Mouse (Mus musculus): ENCODE measurements around the gene Surf1. TPM values are rescaled to one million over a fixed set of nuclear protein-coding genes. Genes with fewer than 3 reads are reported as not detected.
A peak's percentile ranks its signal among the peaks of the same experiment; 100 is the strongest.

Surf1 gene
- total RNA-seq (2012; rRNA removed), result 52.1 and 56.5 TPM in 2 replicates
- polyA plus RNA-seq (2012; ENCODE audit: insufficient read depth in 1 of 2, insufficient read length in 2 of 2, low read depth in 1 of 2, low replicate concordance in 2 of 2, missing spikeins in 1 of 2), result 10 to 100 TPM in 1 of 2 experiments, not detected in 1; 74.8 TPM

GRCm38 (mm10) chr2:26915927-26916728, at the start of gene Surf1, which contains the start of gene Surf2:
TSS of gene Surf1 (minus strand) at chr2:26916530.
TSS of gene Surf2 (plus strand) at chr2:26916367.
- Histone ChIP-seq H3K79me2 (ENCODE audit: control insufficient read depth, insufficient read depth, low read length, poor library complexity) (peaks cover 59% of the 10 kb centered on the region), H3K36me3 (ENCODE audit: control insufficient read depth in 1 of 2, insufficient read depth in 2 of 2, low read length in 2 of 2) (peaks cover 5 to 18% of the 10 kb centered on the region in 2 experiments; a peak in 3 of 4 replicates), H3K4me3 (ENCODE audit: control insufficient read depth in 1 of 2, insufficient read depth in 1 of 2, low read depth in 2 of 2, low read length in 2 of 2) (peak within 1 kb of the TSS; percentile 76 to 92), H3K27ac (ENCODE audit: control insufficient read depth, low read depth, low read length) (peak within 1 kb of the TSS; percentile 67), H3K9ac (ENCODE audit: control insufficient read depth, low read depth, low read length, poor library complexity, severe bottlenecking) (peak within 1 kb of the TSS; percentile 89), H3K4me1 (ENCODE audit: control insufficient read depth in 1 of 2, insufficient read depth in 2 of 2, low read length in 2 of 2) (peaks cover 0 to 18% of the 10 kb centered on the region in 2 experiments; a peak in 2 of 4 replicates), H3K27me3 (ENCODE audit: control insufficient read depth in 1 of 2, insufficient read depth in 2 of 2, low read length in 2 of 2) (no peaks in the 10 kb centered on the region), H3K9me3 (replicated peaks; ENCODE audit: insufficient read depth, low read length) (no peaks in the 10 kb centered on the region)
- peak; percentile 90 for DNase-seq (ENCODE audit: low read depth, low spot score)
- TF ChIP-seq RAD21 (IDR thresholded peaks at IDR 0.05; ENCODE audit: low read depth, low read length) (no peak), MEF2A (IDR thresholded peaks at IDR 0.05; ENCODE audit: extremely low read depth, insufficient replicate concordance, low read depth, low read length, poor library complexity, severe bottlenecking) (no peak), SMC3 (IDR thresholded peaks at IDR 0.05; ENCODE audit: low read depth, low read length) (no peak), POLR2AphosphoS5 (IDR thresholded peaks at IDR 0.05; ENCODE audit: borderline replicate concordance, low read depth, low read length) (0 out of 2 replicates have a peak, but pooled peaks have one; percentile 27), MAZ (IDR thresholded peaks at IDR 0.05; ENCODE audit: low read depth, low read length) (peak; percentile 60), USF1 (IDR thresholded peaks at IDR 0.05; ENCODE audit: low read depth, low read length) (peak; percentile 87), MXI1 (IDR thresholded peaks at IDR 0.05; ENCODE audit: low read depth, low read length) (peak; percentile 98), E2F4 (IDR thresholded peaks at IDR 0.05; ENCODE audit: borderline replicate concordance, low read depth, low read length) (no peak), SIN3A (IDR thresholded peaks at IDR 0.05; ENCODE audit: low read length) (peak; percentile 94), USF2 (IDR thresholded peaks at IDR 0.05; ENCODE audit: borderline replicate concordance in 1 of 2, insufficient read depth in 1 of 2, low read depth in 1 of 2, low read length in 2 of 2) (no peak), MYB (IDR thresholded peaks at IDR 0.05; ENCODE audit: low read depth, low read length) (no peak; the same call in 1 of the 2 replicates), ZMIZ1 (IDR thresholded peaks at IDR 0.05; ENCODE audit: low read depth, low read length) (peak; percentile 77), TAL1 (IDR thresholded peaks at IDR 0.05; ENCODE audit: low read length) (no peak), KAT2A (conservative IDR thresholded peaks at IDR 0.05; ENCODE audit: low read depth, low read length) (0 out of 2 replicates have a peak, but pooled peaks have one; percentile 54), CHD2 (IDR thresholded peaks at IDR 0.05; ENCODE audit: low read length) (no peak), ZKSCAN1 (IDR thresholded peaks at IDR 0.05; ENCODE audit: low read depth, low read length) (no peak), TCF12 (IDR thresholded peaks at IDR 0.05; ENCODE audit: low read depth, low read length) (peak; percentile 67), MAX (IDR thresholded peaks at IDR 0.05; ENCODE audit: low read length) (peak; percentile 93), BHLHE40 (IDR thresholded peaks at IDR 0.05; ENCODE audit: borderline replicate concordance, low read depth, low read length) (peak; percentile 36; the same call in 1 of the 2 replicates), NRF1 (IDR thresholded peaks at IDR 0.05; ENCODE audit: insufficient read depth, low read depth, low read length, poor library complexity, severe bottlenecking) (no peak), POLR2A (IDR thresholded peaks at IDR 0.05; ENCODE audit: control insufficient read depth in 1 of 2, insufficient read depth in 1 of 2, low read depth in 1 of 2, low read length in 2 of 2, poor library complexity in 1 of 2) (peak; percentile 52 to 92), GABPA (IDR thresholded peaks at IDR 0.05; ENCODE audit: low read depth, low read length) (no peak), MAFK (IDR thresholded peaks at IDR 0.05; ENCODE audit: borderline replicate concordance, low read depth, low read length) (no peak), RCOR1 (IDR thresholded peaks at IDR 0.05; ENCODE audit: low read depth, low read length) (no peak), MYC (IDR thresholded peaks at IDR 0.05; ENCODE audit: low read depth, low read length) (peak; percentile 97), POLR2AphosphoS2 (IDR thresholded peaks at IDR 0.05; ENCODE audit: low read length) (peak; percentile 93), NELFE (IDR thresholded peaks at IDR 0.05; ENCODE audit: low read depth, low read length) (peak; percentile 94), UBTF (IDR thresholded peaks at IDR 0.05; ENCODE audit: borderline replicate concordance, insufficient read depth, low read depth, low read length) (no peak), ELF1 (IDR thresholded peaks at IDR 0.05; ENCODE audit: low read depth, low read length) (peak; percentile 87), CHD1 (IDR thresholded peaks at IDR 0.05; ENCODE audit: low read depth, low read length) (peak; percentile 93; the same call in 1 of the 2 replicates), GATA1 (IDR thresholded peaks at IDR 0.05; ENCODE audit: low read depth, low read length) (no peak), HCFC1 (IDR thresholded peaks at IDR 0.05; ENCODE audit: low read depth, low read length) (peak; percentile 85), ZC3H11A (IDR thresholded peaks at IDR 0.05; ENCODE audit: low read depth, low read length) (no peak), ETS1 (IDR thresholded peaks at IDR 0.05; ENCODE audit: low read depth, low read length) (peak; percentile 57; the same call in 1 of the 2 replicates), JUND (IDR thresholded peaks at IDR 0.05; ENCODE audit: low read depth, low read length) (no peak)

All from MEL (cell line).